Mouse (Mus musculus): ENCODE measurements at regions not wholly inside any gene's neighbourhood (a gene's known extent, or its start where the extent isn't known, plus 50 kb on each side); places are given as distances from the start of the nearest gene placed in this dataset.

DNA sequence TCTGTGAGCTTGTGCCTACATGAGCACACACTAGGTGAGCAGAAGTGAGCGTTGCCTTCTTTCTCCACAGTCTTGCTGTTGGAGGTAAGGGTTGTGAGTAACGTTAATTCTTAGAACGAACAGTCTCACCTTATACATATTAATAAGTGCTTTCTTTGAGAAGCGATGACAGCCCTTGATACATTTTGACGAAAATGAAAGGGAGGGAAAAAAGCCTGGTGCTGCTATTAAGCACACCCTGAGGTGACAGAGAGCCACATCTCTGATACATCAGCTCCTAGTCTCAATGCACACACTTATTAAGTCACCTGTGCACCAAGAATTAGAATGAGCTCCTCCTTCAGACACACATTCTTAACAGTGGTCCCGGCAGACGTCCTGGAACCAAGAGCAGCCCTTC, 346.3 kb upstream of the Map3k7 start:
- DNase-seq, result no peak

DNA sequence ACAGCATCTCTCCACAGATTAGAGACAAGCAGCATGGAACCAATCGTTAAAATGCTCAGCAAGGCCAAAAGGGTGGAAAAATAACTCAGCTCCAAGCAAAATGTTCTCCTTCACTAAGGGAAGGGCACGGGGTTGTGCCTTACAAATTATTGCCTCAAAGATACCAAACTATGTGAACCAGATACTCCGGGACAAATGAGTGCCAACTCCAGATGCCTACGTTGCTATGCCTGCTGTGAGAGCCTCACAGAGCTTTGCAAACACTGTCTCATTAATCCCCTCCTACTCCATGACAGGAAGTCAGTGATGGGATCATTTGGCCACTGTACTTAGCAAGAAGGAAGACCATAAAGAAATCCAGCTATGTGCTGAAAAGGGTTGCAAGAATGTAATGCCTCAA, 345.9 kb upstream of the Map3k7 start:
- no peak for DNase-seq

DNA sequence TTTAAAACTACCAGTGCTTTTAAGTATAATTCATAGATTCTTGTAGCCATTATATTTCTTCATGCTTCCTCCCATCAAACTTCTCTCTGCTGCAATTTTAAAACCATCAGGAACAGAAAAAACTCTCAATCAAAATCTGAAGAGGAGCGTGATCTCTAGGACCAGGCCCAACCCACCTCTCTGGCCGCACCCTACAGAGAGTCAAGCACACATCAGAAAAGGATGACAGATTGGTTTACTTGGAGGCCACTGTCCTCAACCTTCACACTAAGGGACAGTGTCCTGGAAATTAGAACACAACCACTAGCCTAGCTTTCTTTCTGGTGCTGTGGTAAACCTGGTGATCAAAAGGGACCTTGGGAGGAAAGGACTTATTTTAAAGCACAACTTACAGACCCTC, 342.7 kb upstream of the Map3k7 start:
- no peak for DNase-seq

DNA sequence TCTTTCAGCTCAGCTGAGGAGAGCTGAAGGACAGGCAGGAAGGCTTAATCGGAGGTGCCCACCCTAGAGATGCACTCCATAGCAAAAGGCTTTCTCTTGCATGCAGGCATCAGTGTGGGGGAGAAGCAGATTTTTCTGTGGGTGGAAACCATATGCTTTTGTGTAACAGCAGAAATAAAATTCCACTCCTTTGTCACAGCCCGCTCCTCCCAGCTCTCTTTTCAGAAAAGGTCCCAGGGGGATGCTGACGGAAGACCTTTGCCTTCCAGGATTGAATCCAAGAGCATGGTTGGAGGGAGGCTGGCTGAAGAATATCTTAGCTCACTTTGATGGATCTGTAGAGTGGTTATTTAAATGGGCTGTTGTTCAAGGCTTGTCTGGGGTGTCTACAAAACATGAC, 336.8 kb upstream of the Map3k7 start:
- no peak for DNase-seq

DNA sequence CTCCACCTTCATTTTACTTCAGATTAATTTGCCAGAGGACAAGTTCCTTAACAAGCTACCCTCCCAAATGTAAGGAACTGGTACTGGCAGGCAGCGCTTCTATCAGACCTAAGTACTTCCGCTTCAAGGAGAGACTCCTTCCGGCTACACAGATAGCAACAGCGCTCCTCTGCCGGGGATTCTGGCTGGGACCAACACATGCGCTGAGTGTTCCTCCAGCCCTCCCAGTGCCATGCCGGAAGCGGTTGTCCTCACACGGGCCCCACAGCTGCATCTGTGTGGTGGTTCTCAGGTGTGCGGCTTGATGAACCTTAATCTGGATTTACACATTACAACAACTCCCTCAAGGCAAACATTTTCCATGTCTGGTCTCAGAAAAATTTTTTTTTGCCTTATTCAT, 336.1 kb upstream of the Map3k7 start:
- no peak for DNase-seq

DNA sequence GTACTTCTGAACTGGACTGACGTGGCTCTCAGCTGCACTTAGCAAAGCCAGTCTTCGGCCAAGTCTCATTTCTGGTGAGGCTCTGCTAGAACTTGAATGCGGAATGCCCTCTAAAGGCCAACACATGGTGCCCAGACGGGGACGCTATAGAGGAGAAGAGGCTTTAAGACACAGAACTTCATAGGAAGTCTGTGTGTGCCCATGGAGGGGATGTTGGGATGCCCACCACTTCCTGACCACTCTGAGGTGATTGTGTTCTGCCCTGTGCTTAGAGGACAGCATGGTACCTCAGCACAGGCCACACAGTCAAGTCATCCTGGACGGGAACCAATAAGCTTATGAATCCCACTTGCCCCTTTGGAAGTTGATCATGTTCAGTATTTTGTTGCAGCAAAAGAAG, 325.3 kb upstream of the Map3k7 start:
- no peak for DNase-seq

- DNase-seq, result no peak
Measured at GRCm38 (mm10) chr4:31642161-31642560, 321.7 kb upstream of the Map3k7 start.

GRCm38 (mm10) chr4:31642593-31643290, 321.2 kb upstream of the Map3k7 start:
- DNase-seq, result peak; percentile 24

DNA sequence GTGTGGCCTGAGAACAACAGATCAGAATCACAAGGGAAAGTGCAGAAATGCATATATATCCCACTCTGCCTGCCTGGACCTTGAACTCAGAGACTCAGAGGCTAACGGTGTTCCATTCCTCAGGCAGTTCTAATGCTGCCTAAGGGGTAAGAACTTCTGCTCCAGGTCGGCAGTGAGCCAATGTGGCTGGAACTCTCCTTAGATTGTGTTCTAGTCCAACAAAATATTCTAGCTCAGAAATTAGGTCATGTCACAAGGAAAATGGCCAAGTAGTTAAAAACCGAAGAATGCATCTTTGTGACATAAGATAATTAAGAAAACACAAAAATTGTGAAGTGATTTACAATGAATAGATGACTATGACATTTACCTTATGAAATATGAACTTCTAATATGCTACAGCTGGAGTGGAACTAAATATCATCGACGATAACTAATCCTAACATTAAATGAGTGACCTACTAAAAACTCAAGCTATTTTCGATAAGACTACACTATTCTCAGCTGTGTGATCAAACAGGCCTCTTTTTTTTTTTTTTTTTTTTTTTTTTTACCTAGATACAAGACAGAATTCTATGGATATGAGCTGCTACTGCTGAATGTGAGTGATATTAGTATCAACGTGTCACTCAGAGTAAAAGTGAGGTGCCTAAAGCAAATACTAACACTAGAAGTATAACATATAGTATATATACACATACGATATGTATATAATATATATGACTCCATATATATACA, 315.1 kb upstream of the Map3k7 start:
- DNase-seq, result no peak

DNA sequence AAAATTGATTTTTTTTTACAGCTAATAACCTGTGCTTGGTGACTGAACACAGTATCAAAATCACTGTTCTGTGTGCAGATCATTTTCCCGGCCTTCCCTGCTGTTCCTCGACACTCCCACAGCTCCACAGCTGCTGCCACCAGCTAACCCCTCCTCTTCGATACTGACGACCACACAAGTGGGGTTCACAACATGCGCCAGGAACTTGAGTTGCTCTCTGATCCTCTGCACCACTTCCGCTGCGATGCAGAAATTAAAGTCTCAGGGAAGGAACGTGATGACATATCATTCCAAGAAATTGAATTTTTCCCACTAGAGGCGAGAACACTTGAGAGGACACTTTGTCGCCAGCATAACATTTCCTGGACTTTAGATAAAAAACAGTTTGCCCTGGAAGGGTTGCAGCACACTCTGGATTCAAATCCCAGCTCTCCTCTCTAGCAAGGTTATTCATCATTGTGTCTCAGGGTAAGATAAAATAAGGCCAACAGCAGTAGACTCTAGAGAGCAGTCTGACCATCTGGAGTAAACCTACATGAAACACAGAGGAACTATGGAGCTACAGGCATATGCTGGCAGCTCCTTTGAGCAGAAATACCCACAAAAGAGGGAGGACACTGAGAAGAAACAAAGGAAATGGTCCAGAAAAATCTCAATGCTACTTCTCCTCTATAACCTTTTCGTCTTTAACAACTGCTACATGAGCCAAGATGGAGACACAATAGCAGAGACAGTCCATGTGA, 308.4 kb upstream of the Map3k7 start:
- DNase-seq, result no peak

DNA sequence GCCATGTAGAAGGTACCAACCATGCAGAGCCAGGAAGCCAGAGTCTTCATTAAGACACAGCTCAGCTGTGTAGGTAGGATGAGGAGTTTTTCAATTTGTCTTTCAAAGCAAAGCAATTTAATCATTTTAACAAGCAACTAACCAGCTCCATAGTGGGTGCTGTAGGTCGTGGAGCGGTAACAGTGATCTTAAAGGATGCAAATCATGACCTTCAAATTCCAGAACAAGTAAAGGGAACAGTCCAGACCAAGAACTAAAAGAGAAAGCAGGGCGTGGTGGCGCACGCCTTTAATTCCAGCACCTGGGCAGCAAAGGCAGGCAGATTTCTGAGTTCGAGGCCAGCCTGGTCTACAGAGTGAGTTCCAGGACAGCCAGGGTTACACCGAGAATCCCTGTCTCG, 307.8 kb upstream of the Map3k7 start:
- no peak for DNase-seq

DNA sequence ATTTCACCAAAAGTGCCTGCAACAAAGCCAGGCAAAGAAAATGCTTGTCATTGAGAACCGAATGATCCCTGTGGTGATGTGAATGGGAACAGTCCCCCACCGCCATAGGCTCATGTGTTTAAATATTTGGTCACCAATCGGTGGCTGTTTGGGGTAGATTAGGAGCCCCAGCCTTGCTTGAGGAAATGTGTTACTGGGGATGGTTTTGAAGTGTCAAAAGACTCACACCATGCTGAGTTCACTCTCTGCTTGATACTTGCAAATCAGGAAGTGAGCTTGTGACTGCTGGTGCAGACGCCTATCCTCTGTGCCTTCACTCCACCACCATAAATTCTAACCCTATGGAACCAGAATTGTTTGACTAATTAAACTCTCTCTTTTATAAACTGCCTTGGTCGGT, 305.1 kb upstream of the Map3k7 start:
- no peak for DNase-seq

DNA sequence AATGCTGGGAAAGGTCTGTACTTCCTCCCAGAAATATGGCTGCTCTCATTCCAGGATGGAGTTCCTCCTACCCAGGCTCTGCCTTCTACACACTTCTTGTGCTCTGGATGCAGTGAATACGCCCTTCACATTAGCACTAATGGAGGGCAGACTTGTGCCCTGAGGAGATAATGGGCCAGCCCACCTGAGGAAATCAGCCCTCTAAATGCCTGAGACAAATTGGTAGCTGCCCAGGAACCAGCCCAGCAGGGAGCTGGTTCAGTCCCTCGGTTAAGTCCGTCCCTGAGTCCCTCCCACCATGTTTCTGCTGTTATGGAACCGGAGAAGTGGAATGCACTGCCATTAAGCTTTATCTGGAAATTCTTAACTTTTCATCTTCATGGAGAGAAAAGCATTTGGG, 303.0 kb upstream of the Map3k7 start:
- no peak for DNase-seq

DNA sequence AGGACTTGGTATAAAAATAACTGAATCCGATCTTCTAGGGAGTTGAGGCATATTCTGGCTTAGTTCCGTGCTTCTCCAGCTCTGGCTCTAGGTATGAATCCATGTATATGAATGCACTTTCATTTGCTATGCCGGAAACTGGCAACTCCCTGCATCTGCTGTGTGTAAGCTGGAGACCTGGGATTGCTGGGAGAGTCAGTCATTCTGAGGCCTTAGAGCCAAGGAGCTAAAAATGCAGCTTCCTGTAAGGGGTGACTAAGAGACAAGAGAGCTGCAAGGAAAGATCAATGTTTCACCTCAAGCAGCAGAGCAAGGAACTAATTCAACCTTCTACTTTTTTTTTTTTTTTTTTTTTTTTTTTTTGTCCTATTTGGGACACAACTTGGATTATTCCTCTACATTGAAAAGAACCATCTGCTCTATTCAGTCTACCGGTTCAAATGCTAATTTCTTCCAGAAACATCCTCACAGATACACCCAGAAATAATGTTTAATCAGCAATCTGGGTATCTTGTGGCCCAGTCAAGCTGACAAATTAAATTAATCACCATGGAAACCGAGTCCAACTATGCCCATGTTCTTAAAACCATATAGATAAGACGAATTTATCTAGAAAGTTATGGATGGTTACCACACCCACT, 292.2 kb upstream of the Map3k7 start:
- DNase-seq, result no peak

DNA sequence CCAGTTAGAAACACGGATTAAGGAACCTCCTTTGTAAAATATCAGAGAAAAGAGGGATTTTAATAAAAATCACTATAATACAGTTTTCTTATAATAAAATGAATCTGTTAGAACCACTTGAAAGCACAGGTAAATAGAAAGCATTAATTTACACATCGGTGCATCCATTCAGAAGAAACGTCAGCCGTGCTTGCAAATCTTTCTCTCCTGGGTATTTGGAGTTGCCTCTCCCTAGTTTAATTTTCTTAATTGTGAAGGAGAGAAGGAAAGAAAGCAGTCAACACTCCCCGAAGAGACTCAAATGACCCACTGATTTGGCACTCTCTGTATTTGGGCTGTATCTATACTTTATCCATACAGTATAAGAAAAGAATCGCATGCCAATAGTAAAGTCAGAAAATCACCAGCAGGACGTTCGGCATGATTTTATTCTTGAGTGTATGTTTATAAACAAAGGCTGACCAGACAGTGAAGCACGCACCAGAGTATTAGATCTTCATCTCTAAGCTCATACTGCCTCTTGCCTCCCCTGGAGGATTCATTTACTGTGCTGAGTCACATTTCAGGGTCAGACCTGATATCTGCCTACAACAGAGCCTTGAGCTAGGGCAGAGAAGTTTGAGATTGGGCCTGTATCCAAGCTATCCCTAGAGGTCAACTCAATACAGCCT, 291.6 kb upstream of the Map3k7 start:
- no peak for DNase-seq

- DNase-seq, result no peak
Measured at GRCm38 (mm10) chr4:31672842-31673171, 291.1 kb upstream of the Map3k7 start.

DNA sequence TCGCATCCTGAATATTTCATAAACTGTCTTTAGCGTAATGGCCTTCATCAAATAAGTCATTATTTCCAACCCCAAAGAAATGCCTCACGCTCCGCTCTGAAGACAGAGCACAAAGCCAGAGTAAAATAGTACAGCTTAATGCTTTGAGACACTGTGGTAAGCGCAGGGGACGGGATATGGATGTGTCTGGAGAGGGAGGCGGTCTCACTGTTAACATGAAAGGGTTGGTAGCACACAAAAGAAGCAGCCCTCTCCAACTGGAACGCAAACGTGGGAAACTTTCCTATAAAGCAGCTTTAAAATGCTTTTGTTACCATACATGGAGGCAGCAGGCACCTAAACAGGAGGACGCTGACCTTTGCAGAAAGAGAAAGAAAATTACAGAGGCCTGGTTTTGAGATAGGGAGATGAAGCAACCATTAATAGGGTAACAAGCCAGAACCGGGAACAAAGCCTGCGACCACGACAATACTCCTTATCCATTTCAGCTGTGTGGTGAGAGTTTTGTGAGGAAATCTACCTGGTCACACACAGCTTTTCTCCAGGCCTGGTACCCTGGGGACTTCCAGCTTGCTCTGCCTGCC, 284.8 kb upstream of the Map3k7 start:
- DNase-seq, result no peak

GRCm38 (mm10) chr4:31680958-31681357, 282.9 kb upstream of the Map3k7 start:
- DNase-seq, result no peak

DNA sequence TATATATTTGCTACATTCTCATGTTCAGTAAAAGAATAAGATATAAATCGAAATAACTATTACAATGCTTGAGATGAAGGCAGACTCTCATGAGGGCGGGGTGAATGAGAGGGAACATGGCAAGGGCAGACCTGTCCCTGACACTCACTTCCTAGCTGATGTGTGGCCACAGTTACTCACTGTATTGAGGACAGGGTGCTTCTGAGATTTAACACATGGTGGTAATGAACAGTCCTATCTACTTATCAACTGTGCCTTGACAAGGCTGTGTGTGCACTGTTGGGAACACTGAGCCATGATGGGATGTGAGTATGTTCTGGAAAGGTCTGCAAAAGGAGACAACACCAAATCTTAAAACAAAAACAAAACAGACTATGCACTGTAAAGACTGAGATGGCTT, 274.8 kb upstream of the Map3k7 start:
- DNase-seq, result no peak

GRCm38 (mm10) chr4:31697769-31698505, 266.0 kb upstream of the Map3k7 start:
- no peak for DNase-seq

GRCm38 (mm10) chr4:31698506-31698782, 265.5 kb upstream of the Map3k7 start:
- DNase-seq, result no peak

DNA sequence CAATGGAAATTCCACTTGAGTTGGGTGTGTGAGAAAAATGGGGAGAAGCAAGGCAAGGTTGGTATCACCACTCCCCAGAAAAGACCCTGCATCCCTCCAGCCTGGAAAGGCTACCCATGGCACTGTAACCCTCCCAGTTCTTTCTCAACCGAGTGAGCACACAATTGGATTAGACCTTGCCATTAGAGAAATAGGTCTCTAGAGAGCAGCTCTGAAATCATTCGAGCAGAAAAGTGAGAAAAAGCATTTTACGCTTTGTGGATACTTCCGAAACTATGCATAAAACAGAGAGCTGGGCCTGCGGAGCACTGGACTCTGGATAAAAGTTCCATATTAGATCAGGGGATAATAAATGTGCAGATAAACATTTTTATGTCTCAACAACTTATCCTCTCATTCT, 264.6 kb upstream of the Map3k7 start:
- no peak for DNase-seq
